Mouse (Mus musculus) ES-Bruce4 (cell line): ENCODE results near the gene Cxcr3. TPM values are rescaled to one million over a fixed set of nuclear protein-coding genes. Genes with fewer than 3 reads are reported as not detected.

Source experiments
- H3K27ac ChIP-seq: 2 replicates; pipeline ENCODE4 v1.5.1; 2012; ENCODE audit warnings: low read length, inconsistent platforms; ENCODE audit not compliant: insufficient read depth
- H3K27me3 ChIP-seq: 2 replicates; pipeline ENCODE4 v1.6.1; 2012; ENCODE audit warnings: mild to moderate bottlenecking, low read length, inconsistent platforms; ENCODE audit not compliant: control insufficient read depth, poor library complexity, insufficient read depth, severe bottlenecking
- H3K36me3 ChIP-seq: 2 replicates; pipeline ENCODE4 v1.6.1; 2012; ENCODE audit warnings: inconsistent platforms, mild to moderate bottlenecking, low read length, moderate library complexity; ENCODE audit not compliant: control insufficient read depth, poor library complexity, insufficient read depth, severe bottlenecking
- H3K4me1 ChIP-seq: one replicate; pipeline ENCODE4 v1.8.1; 2011; ENCODE audit warnings: low read length; ENCODE audit not compliant: control insufficient read depth, insufficient read depth
- H3K4me3 ChIP-seq: 2 replicates; pipeline ENCODE4 v1.5.1; 2011; ENCODE audit warnings: low read depth, mild to moderate bottlenecking, low read length
- H3K9ac ChIP-seq: 2 replicates; pipeline ENCODE4 v1.6.1; 2012; ENCODE audit warnings: low read depth, mild to moderate bottlenecking, inconsistent platforms; ENCODE audit not compliant: poor library complexity, severe bottlenecking
- H3K9me3 ChIP-seq: replicated peaks from 2 replicates; pipeline ENCODE4 v1.6.1; 2012; ENCODE audit warnings: mild to moderate bottlenecking, low read length, inconsistent platforms; ENCODE audit not compliant: control insufficient read depth, poor library complexity, insufficient read depth, severe bottlenecking
- CTCF ChIP-seq: IDR thresholded peaks from one replicate; pipeline ENCODE4 v1.8.1; 2011; ENCODE audit warnings: low read depth, low read length
- EP300 ChIP-seq: IDR thresholded peaks from 2 replicates; pipeline ENCODE4 v1.6.1; 2011; ENCODE audit warnings: low read depth, low read length; ENCODE audit not compliant: insufficient read depth
- POLR2A ChIP-seq: IDR thresholded peaks from one replicate; pipeline ENCODE4 v1.8.1; 2011; ENCODE audit warnings: low read length; ENCODE audit not compliant: insufficient read depth
- polyA plus RNA-seq: library from polyadenylated mRNA; stranded (reverse); fragments of >200 nt; gene quantifications from 2 replicates; pipeline ENCODE4 v1.2.4, GENCODE M21; 2011; ENCODE audit warnings: low read depth; ENCODE audit not compliant: missing spikeins, insufficient read depth, insufficient read length

The Cxcr3 gene
- polyA plus RNA-seq, 1 experiment = not detected

GRCm38 (mm10) chrX:101698232-101698631 is 35.8 kb downstream of the Cxcr3 start:
- no peaks in the 10 kb centered on the region for H3K4me1 ChIP-seq
- H3K27ac ChIP-seq = no peak overlapping the region
- no peaks in the 10 kb centered on the region for H3K9me3 ChIP-seq
- TF ChIP-seq CTCF (peak; percentile 60), POLR2A (no peak), EP300 (0 out of 2 replicates have a peak, but pooled peaks have one; percentile 9)
- H3K9ac ChIP-seq = no peak overlapping the region
- no peaks in the 10 kb centered on the region; the same call in 1 of the 2 replicates for H3K36me3 ChIP-seq
- peaks cover 8% of the 10 kb centered on the region for H3K27me3 ChIP-seq
- H3K4me3 ChIP-seq = peak overlapping the region; percentile 57

GRCm38 (mm10) chrX:101697537-101697936 is 36.5 kb downstream of the Cxcr3 start:
- H3K9ac ChIP-seq = peak overlapping the region; percentile 88
- no peaks in the 10 kb centered on the region; the same call in 1 of the 2 replicates for H3K36me3 ChIP-seq
- TF ChIP-seq CTCF = no peak
- no peak for TF ChIP-seq EP300
- no peak for TF ChIP-seq POLR2A
- no peaks in the 10 kb centered on the region for H3K4me1 ChIP-seq
- peaks cover 8% of the 10 kb centered on the region for H3K27me3 ChIP-seq
- H3K9me3 ChIP-seq = no peaks in the 10 kb centered on the region
- peak overlapping the region; percentile 57 for H3K4me3 ChIP-seq
- H3K27ac ChIP-seq = no peak overlapping the region

GRCm38 (mm10) chrX:101695686-101696085 is 38.4 kb downstream of the Cxcr3 start:
- Histone ChIP-seq H3K4me3 (peak overlapping the region; percentile 40), H3K36me3 (no peaks in the 10 kb centered on the region), H3K27me3 (peaks cover 8% of the 10 kb centered on the region), H3K4me1 (no peaks in the 10 kb centered on the region), H3K27ac (no peak overlapping the region), H3K9me3 (no peaks in the 10 kb centered on the region), H3K9ac (no peak overlapping the region)
- TF ChIP-seq POLR2A = no peak
- TF ChIP-seq EP300 = no peak
- no peak for TF ChIP-seq CTCF

Other genes with a start within 250 kb of the Cxcr3 start
- gene Taf1, start 201.5 kb downstream of the Cxcr3 start, polyA plus RNA-seq = 42.4 and 49.5 TPM in 2 replicates
- gene Ogt, start 94.2 kb downstream of the Cxcr3 start, polyA plus RNA-seq = 303 and 324 TPM in 2 replicates
- gene Gm4779, start 60.2 kb upstream of the Cxcr3 start, polyA plus RNA-seq = 7.9 and 11.6 TPM in 2 replicates
- 4.3 and 4.6 TPM in 2 replicates for gene 8030474K03Rik, start 60.4 kb upstream of the Cxcr3 start, polyA plus RNA-seq
- gene Nhsl2, start 115.1 kb upstream of the Cxcr3 start, polyA plus RNA-seq = 0.21 and 0.61 TPM in 2 replicates